Mouse (Mus musculus) urinary bladder, postnatal 14 days (tissue): Measurements from ENCODE around the gene Tspan18.
A peak's percentile ranks its signal among the peaks of the same experiment; 100 is the strongest.

ENCODE experiments used
- DNase-seq: peaks from one replicate; pipeline ENCODE4 v3.0.0; 2021; ENCODE audit warnings: low spot score

The Tspan18 gene

GRCm38 (mm10) chr2:93217015-93217414 lies 117.3 kb downstream of the Tspan18 start:
- DNase-seq = peak; percentile 89

DNA sequence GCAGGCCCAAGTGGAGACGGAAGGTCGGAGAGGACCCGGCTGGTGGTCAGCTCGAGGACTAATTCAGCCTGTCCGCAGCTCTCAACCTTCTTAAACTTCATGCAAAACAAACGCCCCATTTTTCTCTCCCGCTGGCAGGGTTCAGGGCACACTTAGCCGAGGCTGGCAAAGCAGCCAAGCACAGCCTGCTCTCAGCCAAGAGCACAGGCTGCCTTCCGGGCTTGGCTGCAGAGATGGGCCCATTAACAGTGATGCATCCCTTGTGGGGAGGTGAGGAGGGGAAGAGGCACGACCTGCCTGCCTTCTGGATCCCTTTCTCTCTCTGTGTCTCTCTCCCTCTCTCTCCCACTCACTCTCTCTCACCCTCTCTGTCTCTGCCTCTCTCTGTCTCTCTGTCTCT lies 118.5 kb downstream of the Tspan18 start:
- no peak for DNase-seq

GRCm38 (mm10) chr2:93214192-93214591 lies 120.1 kb downstream of the Tspan18 start:
- DNase-seq = no peak

DNA sequence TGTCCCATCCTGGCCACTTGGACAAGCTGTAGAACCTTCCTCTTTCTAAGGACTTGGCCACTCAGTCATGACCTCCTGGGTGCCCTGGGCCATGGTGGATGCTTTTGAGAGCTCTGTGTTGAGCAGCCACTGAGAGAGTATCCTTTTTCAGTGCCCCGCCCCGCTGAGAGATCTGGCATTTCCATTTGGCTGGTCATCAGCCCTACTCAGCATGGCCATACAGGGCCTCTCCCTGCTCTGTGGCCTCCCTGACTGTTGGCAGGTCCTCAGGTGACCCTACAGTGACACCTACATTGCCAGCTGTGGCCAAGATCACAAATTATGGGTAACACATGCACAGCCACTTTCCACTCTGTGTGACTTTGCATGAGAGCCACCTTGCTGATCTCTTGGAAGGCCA lies 121.4 kb downstream of the Tspan18 start:
- DNase-seq = no peak

DNA sequence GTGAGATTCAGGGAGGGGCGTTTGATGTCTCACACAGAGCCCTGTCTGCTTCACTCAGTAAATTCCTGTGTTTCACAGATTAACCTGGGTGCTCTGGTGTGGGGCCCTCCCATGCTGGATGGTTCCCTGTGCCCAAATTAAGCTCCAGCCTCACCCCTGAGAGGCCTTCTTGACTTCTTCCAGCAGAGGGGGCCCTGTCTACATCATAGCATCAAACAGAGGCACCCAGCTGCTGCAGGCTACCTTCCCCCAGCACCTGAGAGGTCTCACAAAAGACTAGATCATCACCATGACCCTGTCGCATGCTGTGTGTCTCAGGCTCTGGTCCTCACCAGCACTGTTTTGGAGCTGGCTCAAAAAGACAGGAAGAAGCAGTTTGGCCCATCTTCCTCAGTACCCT lies 121.9 kb downstream of the Tspan18 start:
- no peak for DNase-seq

- no peak for DNase-seq
Observed at GRCm38 (mm10) chr2:93206126-93206525, 128.2 kb downstream of the Tspan18 start.

DNA sequence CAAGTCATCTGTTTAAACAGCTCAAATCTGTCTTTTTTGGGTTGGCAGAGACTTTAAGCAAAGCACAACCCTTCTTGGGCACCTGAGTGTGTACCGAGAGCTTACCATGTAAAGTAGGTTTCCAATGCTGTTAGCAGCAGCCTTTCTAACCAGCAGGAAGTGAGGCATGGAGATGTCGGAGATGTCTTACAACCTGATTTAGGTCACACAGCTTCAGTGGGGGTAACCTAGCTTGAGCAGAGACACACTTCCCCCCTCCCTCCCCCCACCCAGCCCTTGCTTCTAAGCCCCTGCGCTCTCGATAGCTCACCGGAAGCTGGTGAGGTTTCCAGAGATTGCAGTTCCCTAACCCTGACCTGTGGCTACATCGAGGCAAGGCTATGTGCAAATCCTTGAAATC lies 129.7 kb downstream of the Tspan18 start:
- no peak for DNase-seq

DNA sequence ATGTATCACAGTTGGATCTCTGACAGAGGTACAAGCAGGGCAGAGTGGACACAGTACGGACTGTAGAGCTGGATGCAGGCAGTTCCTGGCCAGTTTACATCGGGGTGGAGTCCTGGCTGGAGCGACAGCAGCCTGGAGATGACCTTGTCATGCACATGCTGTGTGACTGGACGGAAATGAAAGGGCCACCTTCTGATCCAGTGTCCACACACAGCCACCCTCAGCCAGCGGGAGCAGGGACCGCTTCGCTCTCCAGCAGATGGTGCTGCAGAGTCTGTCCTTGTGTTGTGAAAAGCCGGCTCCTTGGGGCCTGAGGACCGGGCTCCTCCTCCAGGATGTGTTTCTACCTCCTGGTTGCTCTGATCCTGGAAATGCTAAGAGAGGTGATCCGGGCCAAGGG lies 130.6 kb downstream of the Tspan18 start:
- DNase-seq = peak; percentile 63

DNA sequence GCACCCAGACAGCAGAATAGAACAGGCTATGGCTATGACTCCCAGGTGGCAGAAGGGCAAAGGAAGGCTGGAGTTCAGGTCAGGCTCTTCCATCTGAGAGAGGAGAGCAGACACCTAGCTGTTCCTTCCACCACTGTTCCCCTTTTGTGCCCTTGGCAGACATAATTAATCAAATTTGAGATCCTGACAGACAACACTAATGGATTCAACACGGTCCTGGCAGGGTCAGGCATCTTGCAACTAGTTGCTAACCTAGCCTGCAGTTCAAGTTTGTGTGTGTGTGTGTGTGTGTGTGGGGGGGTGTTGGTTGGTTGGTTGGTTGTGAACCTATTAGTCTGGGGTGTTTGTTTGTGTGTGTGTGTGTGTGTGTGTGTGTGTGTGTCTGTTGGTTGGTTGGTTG lies 131.5 kb downstream of the Tspan18 start:
- no peak for DNase-seq

DNA sequence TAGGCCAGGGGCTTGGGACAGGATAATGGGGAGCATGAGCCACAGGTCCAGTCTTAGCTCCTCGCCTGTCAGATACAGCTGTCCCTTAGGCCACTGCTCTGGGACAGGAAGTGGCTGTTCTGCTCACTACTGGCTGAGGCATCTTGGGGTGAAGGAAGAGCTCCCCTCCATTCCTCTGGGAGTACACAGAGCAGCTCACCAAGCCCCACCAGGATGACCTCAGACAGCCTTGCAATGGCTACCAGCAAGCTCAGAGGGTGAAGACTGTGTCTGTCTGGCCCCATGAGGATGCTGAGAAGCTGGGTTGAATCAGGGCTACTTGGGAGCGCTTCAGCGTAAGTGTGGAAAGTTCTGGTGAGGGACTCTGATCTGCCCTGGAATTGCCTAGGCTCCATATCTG lies 132.3 kb downstream of the Tspan18 start:
- DNase-seq = no peak

- no peak for DNase-seq
Observed at GRCm38 (mm10) chr2:93200681-93201340, 133.5 kb downstream of the Tspan18 start.

DNA sequence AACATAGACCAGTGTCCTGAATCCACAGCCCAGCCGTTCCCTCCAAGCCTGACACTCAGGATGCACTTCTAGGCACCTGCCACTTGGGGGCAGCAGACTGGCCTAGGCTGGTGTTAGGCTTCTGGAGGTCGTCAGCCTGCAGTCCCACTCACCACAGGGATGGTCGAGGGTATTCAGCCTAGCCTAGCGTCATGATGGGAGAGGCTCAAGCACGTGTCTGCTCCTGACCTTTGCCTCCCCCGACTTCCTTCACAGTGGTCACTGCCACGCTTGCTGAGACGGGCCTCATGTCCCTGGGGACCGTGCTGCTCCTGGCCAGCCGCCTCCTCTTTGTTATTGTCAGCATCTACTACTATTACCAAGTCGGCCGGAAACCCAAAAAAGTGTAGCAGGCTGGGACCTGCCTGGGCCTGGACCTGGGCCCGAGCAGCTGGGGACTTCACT lies 134.8 kb downstream of the Tspan18 start:
- no peak for DNase-seq

DNA sequence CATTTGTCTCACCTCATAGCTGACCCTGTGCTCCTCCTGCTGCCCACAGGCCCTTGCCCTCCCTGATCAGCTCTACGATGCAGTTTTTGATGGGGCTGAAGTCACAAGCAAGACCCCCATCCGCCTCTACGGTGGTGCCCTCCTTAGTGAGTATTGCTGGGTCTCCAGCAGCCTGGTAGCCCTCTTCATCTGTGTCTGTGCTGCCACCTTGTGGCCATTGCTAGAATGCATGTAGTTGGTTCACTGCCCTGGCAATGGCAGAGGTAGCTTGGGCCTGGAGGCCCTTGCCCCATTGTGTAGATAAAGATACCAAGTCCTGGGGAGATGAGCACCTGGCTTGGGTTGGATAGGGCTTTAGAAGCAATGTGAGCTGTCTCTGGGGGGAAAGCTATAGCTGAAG lies 135.5 kb downstream of the Tspan18 start:
- peak; percentile 94 for DNase-seq

GRCm38 (mm10) chr2:93193806-93194205 lies 140.5 kb downstream of the Tspan18 start:
- no peak for DNase-seq

DNA sequence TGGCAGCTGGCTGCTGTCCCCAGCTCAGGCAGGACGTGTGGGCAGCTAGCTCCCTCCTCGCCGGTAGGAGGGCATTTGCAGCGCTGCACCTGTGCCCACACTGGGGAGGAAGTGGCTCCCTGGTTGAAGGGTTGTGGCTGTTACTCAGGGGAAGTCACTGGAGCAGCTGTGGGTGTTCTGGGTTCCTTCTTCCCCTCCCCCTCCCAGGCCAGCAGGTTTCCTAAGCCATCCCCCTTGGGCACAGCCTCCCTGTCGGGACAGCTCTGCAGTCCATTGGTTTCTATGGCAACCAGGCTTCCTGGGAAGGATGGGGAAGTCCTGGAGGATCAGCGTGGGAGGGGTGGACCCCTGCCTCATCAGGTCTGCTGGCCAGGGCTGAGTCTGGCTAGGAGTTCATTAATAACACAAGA lies 141.6 kb downstream of the Tspan18 start:
- DNase-seq = no peak

- DNase-seq = no peak
Observed at GRCm38 (mm10) chr2:93192182-93192560, 142.1 kb downstream of the Tspan18 start.

DNA sequence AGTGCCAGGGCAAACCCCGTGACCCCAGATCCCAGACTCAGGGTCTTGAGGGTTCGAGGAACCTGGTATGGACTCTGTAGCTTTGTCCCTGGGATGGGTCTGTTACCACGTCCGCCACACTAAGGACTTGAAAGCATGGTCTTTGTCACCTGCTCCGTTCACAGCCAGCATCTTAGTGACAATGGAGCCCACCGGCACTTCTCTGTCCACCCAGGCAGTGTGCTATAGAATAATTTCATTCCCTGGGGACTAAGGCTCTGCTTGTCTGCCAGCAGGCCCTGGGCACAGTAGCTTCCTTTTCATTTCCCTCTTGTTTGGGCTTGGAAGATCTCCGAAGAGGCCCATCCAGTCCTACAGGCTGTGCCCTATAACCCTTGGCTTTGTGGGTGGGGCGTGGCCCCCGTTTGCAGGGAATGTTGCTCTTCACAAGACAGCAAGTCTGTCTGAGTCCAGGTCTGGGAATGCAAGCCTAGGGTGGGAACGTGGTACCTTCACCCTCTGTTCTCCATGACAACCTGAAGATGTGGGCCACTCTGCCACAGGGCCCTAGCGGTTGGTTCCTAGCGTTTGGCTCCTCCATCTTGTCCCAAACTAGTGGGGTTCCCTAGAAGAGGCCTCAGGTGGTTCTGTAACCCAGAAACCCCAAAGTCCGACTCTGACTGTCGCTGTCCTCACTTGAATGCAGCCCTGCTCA lies 142.7 kb downstream of the Tspan18 start:
- DNase-seq = no peak

DNA sequence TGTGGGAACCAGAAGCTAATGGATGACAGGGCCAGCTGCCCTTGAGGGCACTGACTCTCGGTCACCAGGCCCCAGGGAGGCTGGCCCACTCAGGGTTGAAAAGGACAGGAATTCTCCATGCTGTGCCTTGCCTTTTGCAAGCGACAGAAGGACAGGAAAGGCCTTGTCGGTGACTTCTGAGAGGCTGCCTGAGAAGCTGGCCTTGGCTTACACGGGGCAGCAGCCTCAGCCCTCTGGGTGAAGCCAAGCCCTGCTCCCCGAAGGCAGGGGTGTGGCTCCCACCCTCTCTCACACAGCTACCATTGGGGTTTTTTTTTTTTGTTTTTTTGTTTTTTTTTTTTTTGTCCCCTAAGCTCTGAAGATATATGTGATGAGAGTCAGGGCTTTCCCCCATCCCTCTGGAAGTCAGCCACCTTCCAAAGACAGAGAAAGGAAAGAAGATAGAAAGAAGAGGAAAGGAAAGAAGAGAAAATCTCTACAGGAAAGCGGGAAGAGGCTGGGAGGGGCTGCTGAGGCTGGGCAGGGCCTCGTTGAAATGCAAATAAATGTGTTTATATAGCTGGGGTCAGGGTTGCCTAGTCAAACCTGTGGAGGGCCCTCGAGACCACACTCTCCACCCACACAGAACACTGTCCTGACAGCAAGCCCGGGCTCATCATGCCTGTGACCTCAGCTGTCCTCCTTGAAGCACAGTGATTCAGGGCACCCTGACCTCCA lies 143.4 kb downstream of the Tspan18 start:
- no peak for DNase-seq

DNA sequence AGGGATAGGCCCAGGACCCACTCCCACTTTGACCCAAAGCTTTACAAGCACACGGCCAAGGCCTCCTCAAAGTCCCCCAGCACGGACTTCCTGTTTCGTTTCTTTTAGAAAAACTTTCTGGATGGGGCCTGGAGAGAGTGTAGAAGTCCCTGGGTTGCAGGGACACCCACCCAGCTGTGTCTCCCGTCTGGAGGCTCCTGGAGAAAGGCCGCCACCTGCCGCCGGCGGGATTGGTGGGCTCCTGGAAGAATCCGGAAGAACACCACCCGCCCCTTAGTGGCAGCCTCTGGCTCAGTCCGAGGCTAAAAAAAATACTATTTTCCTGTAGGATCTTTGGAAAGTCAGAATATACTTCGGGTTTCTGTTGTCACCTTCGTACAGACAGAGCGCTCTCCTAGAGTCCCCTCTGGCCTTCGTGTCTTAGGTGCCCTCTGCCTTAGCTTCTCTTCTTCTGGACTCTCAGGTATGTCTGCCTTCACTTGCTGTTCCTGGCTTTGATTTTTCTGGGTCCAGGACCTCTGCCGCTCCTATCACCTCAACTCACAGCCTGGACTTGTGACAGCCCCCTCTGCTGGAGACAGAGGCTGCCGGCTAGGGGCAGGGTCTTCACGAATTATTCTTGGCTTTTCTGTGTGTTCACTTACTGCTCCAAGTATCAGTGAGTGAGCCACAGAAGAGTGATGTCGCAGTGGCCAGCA lies 145.4 kb downstream of the Tspan18 start:
- peak; percentile 44 for DNase-seq

DNA sequence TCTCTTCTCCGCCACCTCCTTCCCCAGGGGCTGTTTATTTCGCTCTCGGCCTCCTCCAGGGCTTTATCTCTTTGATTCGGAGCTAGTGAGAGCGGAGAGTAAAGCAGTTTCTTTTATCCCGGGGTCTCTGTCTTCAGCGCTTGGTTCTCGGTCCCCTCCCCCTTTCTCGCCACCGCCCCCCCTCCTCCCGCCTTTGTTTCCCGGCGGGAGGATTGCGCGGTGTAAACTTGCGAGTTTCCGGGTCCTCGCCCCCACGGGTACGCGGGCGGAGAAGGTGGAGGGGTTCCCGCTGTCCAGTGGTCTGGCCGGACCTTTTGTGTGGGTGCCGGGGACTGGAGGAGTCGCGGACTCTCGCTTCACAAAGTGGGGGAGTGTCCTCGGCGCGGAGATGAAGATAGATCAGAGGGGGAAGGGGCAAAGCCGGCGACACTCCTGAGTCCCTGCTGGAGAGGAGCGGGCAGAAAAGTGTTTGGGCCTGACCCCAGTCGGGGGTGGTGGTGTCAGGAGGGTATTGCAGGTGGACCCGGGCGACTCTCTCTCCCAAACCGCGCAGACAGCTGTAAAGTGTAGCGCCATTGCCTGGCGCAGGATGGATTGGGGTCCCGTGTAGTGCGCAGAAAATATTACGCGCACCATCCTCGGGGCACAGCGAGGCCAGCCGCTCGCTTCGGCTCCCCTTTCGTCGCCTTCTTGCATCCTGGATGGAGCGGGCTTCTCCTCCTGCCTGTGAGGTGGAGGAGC lies 146.1 kb downstream of the Tspan18 start:
- DNase-seq = peak; percentile 23

- peak; percentile 88 for DNase-seq
Observed at GRCm38 (mm10) chr2:93187323-93187996, 146.8 kb downstream of the Tspan18 start, which contains the start of gene Trp53i11. Trp53i11 (plus strand) TSS chr2:93187548.
